Mouse (Mus musculus) midbrain, embryonic 15.5 days (tissue): ENCODE results near the gene Fstl4. TPM values are rescaled to one million over a fixed set of nuclear protein-coding genes. Genes with fewer than 3 reads are reported as not detected.

ENCODE experiments used
- ATAC-seq: fragments of 200-750 bp; cut with Nextera tagmentation; replicated peaks from 2 replicates; pipeline ENCODE4 v1.8.0; 2017; ENCODE audit warnings: moderate TSS enrichment
- H3K27ac ChIP-seq: fragments of 300-500 bp; sonication (generic); 2 replicates; pipeline ENCODE4 v1.5.1; 2015; ENCODE audit warnings: mild to moderate bottlenecking, inconsistent platforms
- H3K27me3 ChIP-seq: fragments of 300-500 bp; sonication (generic); replicated peaks from 2 replicates; pipeline ENCODE4 v1.6.1; 2015; ENCODE audit warnings: inconsistent platforms
- H3K36me3 ChIP-seq: fragments of 300-500 bp; sonication (generic); replicated peaks from 2 replicates; pipeline ENCODE4 v1.6.1; 2015; ENCODE audit warnings: inconsistent platforms
- H3K4me1 ChIP-seq: fragments of 300-500 bp; sonication (generic); 2 replicates; pipeline ENCODE4 v1.6.1; 2015; ENCODE audit warnings: inconsistent platforms
- H3K4me2 ChIP-seq: fragments of 300-500 bp; sonication (generic); 2 replicates; pipeline ENCODE4 v1.6.1; 2015; ENCODE audit warnings: inconsistent platforms, mild to moderate bottlenecking, moderate library complexity
- H3K4me3 ChIP-seq: fragments of 300-500 bp; sonication (generic); 2 replicates; pipeline ENCODE4 v1.5.1; 2015; ENCODE audit warnings: mild to moderate bottlenecking, inconsistent platforms
- H3K9ac ChIP-seq: fragments of 300-500 bp; sonication (generic); 2 replicates; pipeline ENCODE4 v1.6.1; 2015; ENCODE audit warnings: mild to moderate bottlenecking, inconsistent platforms
- H3K9me3 ChIP-seq: fragments of 300-500 bp; sonication (generic); 2 replicates; pipeline ENCODE4 v1.6.1; 2016; ENCODE audit warnings: inconsistent platforms
- WGBS: fragments of 180-500 bp; shearing (Covaris S2); methylation state at CpG from one replicate; pipeline ENCODE4 v1.1.7; 2015; ENCODE audit warnings: mixed read lengths; 5-methylcytosine and 5-hydroxymethylcytosine counted together
- polyA plus RNA-seq: library from polyadenylated mRNA; unstranded; fragments of >200 nt; fragmentation: Nextera tagmentation; extraction: Ambion mirVana; gene quantifications from 2 replicates; pipeline ENCODE4 v1.2.1, GENCODE M21; 2015

Gene Fstl4
- polyA plus RNA-seq, 1 experiment from 2014 or later, result 11.5 TPM

- Histone ChIP-seq H3K27ac (no peak overlapping the region), H3K4me3 (no peak overlapping the region), H3K9me3 (no peaks in the 10 kb centered on the region), H3K4me1 (no peaks in the 10 kb centered on the region), H3K36me3 (no peaks in the 10 kb centered on the region), H3K4me2 (no peak overlapping the region), H3K27me3 (no peaks in the 10 kb centered on the region), H3K9ac (no peak overlapping the region)
- 70% methylated on average over 7 of the region's 7 CpGs for WGBS
- no peak for ATAC-seq
Observed at GRCm38 (mm10) chr11:53009597-53009996, 245.2 kb downstream of the Fstl4 start.

- ATAC-seq, result no peak
- H3K4me1 ChIP-seq, result no peaks in the 10 kb centered on the region
- H3K9me3 ChIP-seq, result no peaks in the 10 kb centered on the region
- no peak overlapping the region for H3K4me2 ChIP-seq
- no peaks in the 10 kb centered on the region for H3K36me3 ChIP-seq
- no peak overlapping the region for H3K4me3 ChIP-seq
- no peaks in the 10 kb centered on the region for H3K27me3 ChIP-seq
- H3K9ac ChIP-seq, result no peak overlapping the region
- H3K27ac ChIP-seq, result no peak overlapping the region
- whole genome bisulfite sequencing, result 77% methylated on average over 6 of the region's 6 CpGs
Observed at GRCm38 (mm10) chr11:53011996-53012505, 247.6 kb downstream of the Fstl4 start.

- no peak for ATAC-seq
- Histone ChIP-seq H3K4me3 (no peak overlapping the region), H3K27me3 (no peaks in the 10 kb centered on the region), H3K9me3 (no peaks in the 10 kb centered on the region), H3K4me2 (no peak overlapping the region), H3K27ac (no peak overlapping the region), H3K9ac (no peak overlapping the region), H3K36me3 (no peaks in the 10 kb centered on the region), H3K4me1 (no peaks in the 10 kb centered on the region)
- 80% methylated on average over 5 of the region's 5 CpGs for WGBS
Observed at GRCm38 (mm10) chr11:53013906-53014305, 249.5 kb downstream of the Fstl4 start.

GRCm38 (mm10) chr11:53016358-53017021 is 252.1 kb downstream of the Fstl4 start:
- no peak overlapping the region for H3K4me3 ChIP-seq
- no peak overlapping the region for H3K4me2 ChIP-seq
- H3K27me3 ChIP-seq, result no peaks in the 10 kb centered on the region
- H3K9ac ChIP-seq, result no peak overlapping the region
- H3K36me3 ChIP-seq, result no peaks in the 10 kb centered on the region
- H3K27ac ChIP-seq, result no peak overlapping the region
- no peaks in the 10 kb centered on the region for H3K4me1 ChIP-seq
- 88% methylated on average over 7 of the region's 7 CpGs for WGBS
- H3K9me3 ChIP-seq, result no peaks in the 10 kb centered on the region
- ATAC-seq, result no peak

- no peak overlapping the region for H3K9ac ChIP-seq
- H3K27ac ChIP-seq, result no peak overlapping the region
- no peaks in the 10 kb centered on the region for H3K9me3 ChIP-seq
- no peaks in the 10 kb centered on the region for H3K36me3 ChIP-seq
- no peak overlapping the region for H3K4me3 ChIP-seq
- no peaks in the 10 kb centered on the region for H3K4me1 ChIP-seq
- no peaks in the 10 kb centered on the region for H3K27me3 ChIP-seq
- WGBS, result 86% methylated on average over 3 of the region's 3 CpGs
- no peak overlapping the region for H3K4me2 ChIP-seq
- no peak for ATAC-seq
Observed at GRCm38 (mm10) chr11:53019509-53019908, 255.1 kb downstream of the Fstl4 start.

GRCm38 (mm10) chr11:53024403-53024802 is 260.0 kb downstream of the Fstl4 start:
- Histone ChIP-seq H3K9me3 (no peaks in the 10 kb centered on the region), H3K27me3 (no peaks in the 10 kb centered on the region), H3K9ac (no peak overlapping the region), H3K4me2 (no peak overlapping the region), H3K4me3 (no peak overlapping the region), H3K4me1 (no peaks in the 10 kb centered on the region), H3K36me3 (no peaks in the 10 kb centered on the region), H3K27ac (no peak overlapping the region)
- WGBS, result 77% methylated on average over 6 of the region's 6 CpGs
- ATAC-seq, result no peak

DNA sequence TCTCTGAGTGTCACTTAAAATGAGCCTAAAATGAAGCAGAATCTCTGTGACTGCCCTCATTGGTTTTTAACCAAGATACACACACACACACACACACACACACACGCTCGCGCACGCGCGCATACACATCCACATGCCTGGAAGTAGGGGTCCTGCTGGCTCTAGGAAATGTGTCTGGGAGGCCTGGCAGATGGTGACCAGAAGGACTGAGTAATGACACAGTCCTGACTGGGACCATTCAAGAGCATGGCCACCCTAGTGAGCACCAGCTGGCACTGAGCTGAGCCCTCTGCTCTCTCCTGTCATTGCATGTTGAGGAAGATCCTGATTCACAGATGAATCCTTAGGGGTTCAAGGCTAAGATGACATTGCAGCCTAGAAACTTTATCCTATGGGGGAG is 261.3 kb downstream of the Fstl4 start:
- Histone ChIP-seq H3K4me3 (no peak overlapping the region), H3K36me3 (no peaks in the 10 kb centered on the region), H3K27ac (no peak overlapping the region), H3K4me1 (no peaks in the 10 kb centered on the region), H3K9me3 (no peaks in the 10 kb centered on the region), H3K27me3 (no peaks in the 10 kb centered on the region), H3K9ac (no peak overlapping the region), H3K4me2 (no peak overlapping the region)
- no peak for ATAC-seq
- 96% methylated on average over 6 of the region's 6 CpGs for WGBS

- Histone ChIP-seq H3K27me3 (no peaks in the 10 kb centered on the region), H3K4me3 (no peak overlapping the region), H3K36me3 (no peaks in the 10 kb centered on the region), H3K9ac (no peak overlapping the region), H3K4me1 (no peaks in the 10 kb centered on the region), H3K27ac (no peak overlapping the region), H3K4me2 (no peak overlapping the region), H3K9me3 (no peaks in the 10 kb centered on the region)
- WGBS, result 77% methylated on average over 7 of the region's 7 CpGs
- ATAC-seq, result no peak
Observed at GRCm38 (mm10) chr11:53028421-53029168, 264.2 kb downstream of the Fstl4 start.

- no peaks in the 10 kb centered on the region for H3K9me3 ChIP-seq
- H3K4me2 ChIP-seq, result no peak overlapping the region
- no peaks in the 10 kb centered on the region for H3K36me3 ChIP-seq
- no peak for ATAC-seq
- H3K27ac ChIP-seq, result no peak overlapping the region
- WGBS, result 97% methylated on average over 4 of the region's 4 CpGs
- H3K4me1 ChIP-seq, result no peaks in the 10 kb centered on the region
- no peak overlapping the region for H3K4me3 ChIP-seq
- H3K27me3 ChIP-seq, result no peaks in the 10 kb centered on the region
- H3K9ac ChIP-seq, result no peak overlapping the region
Observed at GRCm38 (mm10) chr11:53031777-53032176, 267.3 kb downstream of the Fstl4 start.

- Histone ChIP-seq H3K9ac (no peak overlapping the region), H3K4me3 (no peak overlapping the region), H3K27ac (no peak overlapping the region), H3K9me3 (no peaks in the 10 kb centered on the region), H3K4me2 (no peak overlapping the region), H3K36me3 (no peaks in the 10 kb centered on the region), H3K27me3 (no peaks in the 10 kb centered on the region), H3K4me1 (no peaks in the 10 kb centered on the region)
- ATAC-seq, result peak; percentile 58
- WGBS, result 23% methylated on average over 4 of the region's 4 CpGs
Observed at GRCm38 (mm10) chr11:53032336-53032735, 267.9 kb downstream of the Fstl4 start.

- H3K36me3 ChIP-seq, result no peaks in the 10 kb centered on the region
- H3K27ac ChIP-seq, result no peak overlapping the region
- H3K9me3 ChIP-seq, result no peaks in the 10 kb centered on the region
- no peak overlapping the region for H3K4me3 ChIP-seq
- H3K9ac ChIP-seq, result no peak overlapping the region
- no peaks in the 10 kb centered on the region for H3K27me3 ChIP-seq
- no peak for ATAC-seq
- WGBS, result 84% methylated on average over 7 of the region's 7 CpGs
- H3K4me2 ChIP-seq, result no peak overlapping the region
- H3K4me1 ChIP-seq, result no peaks in the 10 kb centered on the region
Observed at GRCm38 (mm10) chr11:53035414-53035813, 271.0 kb downstream of the Fstl4 start.

- Histone ChIP-seq H3K27ac (no peak overlapping the region), H3K4me1 (peaks cover 12% of the 10 kb centered on the region; the same call in 1 of the 2 replicates), H3K36me3 (no peaks in the 10 kb centered on the region), H3K27me3 (no peaks in the 10 kb centered on the region; the same call in 1 of the 2 replicates), H3K9ac (no peak overlapping the region), H3K4me3 (no peak overlapping the region), H3K4me2 (no peak overlapping the region), H3K9me3 (no peaks in the 10 kb centered on the region)
- no peak for ATAC-seq
- WGBS, result 23% methylated on average over 6 of the region's 6 CpGs
Observed at GRCm38 (mm10) chr11:53046850-53047249, 282.4 kb downstream of the Fstl4 start.
